Mouse (Mus musculus) skeletal muscle tissue, adult 2 months (tissue): Measurements from ENCODE around the gene Ltk.

Experiments used
- DNase-seq: peaks from one replicate; pipeline ENCODE4 v3.0.0-alpha.2; 2012; ENCODE audit warnings: low read depth, low spot score

Gene Ltk

GRCm38 (mm10) chr2:119703171-119703570 lies 57.1 kb downstream of the Ltk start:
- DNase-seq: no peak
